Mouse (Mus musculus) thymus, adult 2 months (tissue): ENCODE data around the gene 2410137M14Rik. TPM values are rescaled to one million over a fixed set of nuclear protein-coding genes. Genes with fewer than 3 reads are reported as not detected.

Source experiments
- DNase-seq: peaks from one replicate; pipeline ENCODE4 v3.0.0; 2021
- H3K27ac ChIP-seq: fragments of 200-500 bp; 2 replicates; pipeline ENCODE4 v1.5.1; 2012; ENCODE audit warnings: low read length, control low read depth; ENCODE audit not compliant: control insufficient read depth, insufficient read depth
- H3K27me3 ChIP-seq: fragments of 200-500 bp; 2 replicates; pipeline ENCODE4 v1.6.1; 2012; ENCODE audit warnings: mild to moderate bottlenecking, low read length, moderate library complexity, mixed read lengths; ENCODE audit not compliant: control insufficient read depth, insufficient read depth
- H3K36me3 ChIP-seq: fragments of 200-500 bp; 2 replicates; pipeline ENCODE4 v1.6.1; 2012; ENCODE audit warnings: mild to moderate bottlenecking, low read length, moderate library complexity; ENCODE audit not compliant: control insufficient read depth, insufficient read depth
- H3K4me1 ChIP-seq: fragments of 200-500 bp; replicated peaks from 2 replicates; pipeline ENCODE4 v1.6.1; 2012; ENCODE audit warnings: low read length; ENCODE audit not compliant: control insufficient read depth, insufficient read depth
- H3K4me3 ChIP-seq: fragments of 200-500 bp; 2 replicates; pipeline ENCODE4 v1.5.1; 2012; ENCODE audit warnings: mild to moderate bottlenecking, low read length, control low read depth, moderate library complexity; ENCODE audit not compliant: control insufficient read depth, insufficient read depth
- CTCF ChIP-seq: fragments of 200-500 bp; IDR thresholded peaks from 2 replicates; pipeline ENCODE4 v1.5.1; 2012; ENCODE audit warnings: mild to moderate bottlenecking, control low read depth, low read length, moderate library complexity, borderline replicate concordance; ENCODE audit not compliant: control insufficient read depth, poor library complexity, insufficient read depth; ENCODE audit errors: extremely low read depth
- POLR2A ChIP-seq: fragments of 200-500 bp; IDR thresholded peaks from 2 replicates; pipeline ENCODE4 v1.6.1; 2012; ENCODE audit warnings: mild to moderate bottlenecking, low read length, control low read depth, moderate library complexity; ENCODE audit not compliant: control insufficient read depth, poor library complexity, insufficient read depth; ENCODE audit errors: extremely low read depth
- WGBS: fragments of 180-500 bp; shearing (Covaris S2); methylation state at CpG from one replicate; pipeline ENCODE4 v1.1.7; 2018; 5-methylcytosine and 5-hydroxymethylcytosine counted together
- polyA plus RNA-seq: library from polyadenylated mRNA; depleted of rRNA; stranded (reverse); fragments of >200 nt; gene quantifications from 2 replicates; pipeline ENCODE4 v1.2.3, GENCODE M21; 2012; rRNA removed

Gene 2410137M14Rik
- not detected in 2 replicates for polyA plus RNA-seq

- Histone ChIP-seq H3K27me3 (no peaks in the 10 kb centered on the region), H3K4me1 (peaks cover 2% of the 10 kb centered on the region; the same call in 1 of the 2 replicates), H3K36me3 (no peaks in the 10 kb centered on the region), H3K27ac (no peak within 1 kb of the TSS), H3K4me3 (no peak within 1 kb of the TSS)
- DNase-seq, result no peak
- 59% methylated on average over 18 of the region's 18 CpGs for WGBS
- TF ChIP-seq CTCF (no peak), POLR2A (no peak)
These were observed at the start of gene 2410137M14Rik for GRCm38 (mm10) chr17:36981221-36981813. Gene 2410137M14Rik, minus strand, starts transcription at chr17:36981237.

- Histone ChIP-seq H3K4me3 (no peak overlapping the region), H3K27me3 (no peaks in the 10 kb centered on the region), H3K4me1 (peaks cover 6% of the 10 kb centered on the region; the same call in 1 of the 2 replicates), H3K36me3 (no peaks in the 10 kb centered on the region), H3K27ac (no peak overlapping the region)
- DNase-seq, result no peak
- WGBS, result 86% methylated on average over 8 of the region's 8 CpGs
- TF ChIP-seq CTCF, result no peak
- no peak for TF ChIP-seq POLR2A
These were observed 48.1 kb upstream of the 2410137M14Rik start for GRCm38 (mm10) chr17:37029162-37029561.

GRCm38 (mm10) chr17:37028683-37029120, 47.7 kb upstream of the 2410137M14Rik start:
- Histone ChIP-seq H3K27me3 (no peaks in the 10 kb centered on the region), H3K27ac (no peak overlapping the region), H3K4me1 (peaks cover 6% of the 10 kb centered on the region; the same call in 1 of the 2 replicates), H3K4me3 (peak overlapping the region; percentile 65), H3K36me3 (no peaks in the 10 kb centered on the region)
- WGBS, result 2% methylated on average over 14 of the region's 14 CpGs
- TF ChIP-seq POLR2A, result no peak
- no peak for TF ChIP-seq CTCF
- peak; percentile 75 for DNase-seq

GRCm38 (mm10) chr17:37028212-37028611, 47.2 kb upstream of the 2410137M14Rik start:
- Histone ChIP-seq H3K27ac (no peak overlapping the region), H3K36me3 (no peaks in the 10 kb centered on the region), H3K4me3 (no peak overlapping the region), H3K4me1 (peaks cover 7% of the 10 kb centered on the region; the same call in 1 of the 2 replicates), H3K27me3 (no peaks in the 10 kb centered on the region)
- no peak for TF ChIP-seq CTCF
- TF ChIP-seq POLR2A, result no peak
- WGBS, result 68% methylated on average over 10 of the region's 10 CpGs
- DNase-seq, result no peak

- Histone ChIP-seq H3K4me3 (no peak overlapping the region), H3K27ac (no peak overlapping the region), H3K36me3 (no peaks in the 10 kb centered on the region), H3K4me1 (peaks cover 10% of the 10 kb centered on the region; the same call in 1 of the 2 replicates), H3K27me3 (no peaks in the 10 kb centered on the region)
- TF ChIP-seq POLR2A, result no peak
- TF ChIP-seq CTCF, result no peak
- 97% methylated on average over 4 of the region's 4 CpGs for WGBS
- DNase-seq, result no peak
These were observed 46.4 kb upstream of the 2410137M14Rik start for GRCm38 (mm10) chr17:37027486-37027885.

GRCm38 (mm10) chr17:37026425-37026824, 45.4 kb upstream of the 2410137M14Rik start:
- DNase-seq, result no peak
- Histone ChIP-seq H3K36me3 (no peaks in the 10 kb centered on the region), H3K27me3 (no peaks in the 10 kb centered on the region), H3K4me3 (no peak overlapping the region), H3K4me1 (peaks cover 10% of the 10 kb centered on the region; the same call in 1 of the 2 replicates), H3K27ac (no peak overlapping the region)
- TF ChIP-seq POLR2A (no peak), CTCF (no peak)
- 98% methylated on average over 2 of the region's 2 CpGs for WGBS
